Comparison of ENCODE assay signal across 19 mouse cellular contexts in genomic region chr4:52864156-52864555, GRCm38 (mm10). TPM values are rescaled to one million over a fixed set of nuclear protein-coding genes. Genes with fewer than 3 reads are reported as not detected.
DNase-seq lines count a peak whose midpoint lies in the region; ATAC-seq lines count a peak whose summit lies in the region.
"Had no signal": no experiment of that assay in that cellular context is flagged by ENCODE, and none has a peak within 500 bp of the region (broad histone marks: within the 10 kb centered on the region; RNA-seq: fewer than 3 reads in every experiment).

No protein-coding gene starts in this region.

- peak; percentile 5 for DNase-seq in layer of hippocampus, adult 9-11 months
- no peak for DNase-seq in layer of hippocampus, adult 11-12 months (ENCODE audit: low spot score)
- DNase-seq in right cerebral cortex, adult 2 months (ENCODE audit: low spot score in 2 of 2) = peak; percentile 19 to 21
- no peak for DNase-seq in right cerebral cortex, postnatal 36 days (ENCODE audit: low spot score in 2 of 2)
- peak; percentile 7 to 8 for DNase-seq in frontal cortex, postnatal 10 days (ENCODE audit: low spot score in 2 of 2)
- DNase-seq: adrenal gland, adult 2 months; adrenal gland, postnatal 25 days; cerebellum, adult 2 months; cerebellum, postnatal 10 days; gastrocnemius, adult 2 months; gastrocnemius, postnatal 25 days had no signal

- ATAC-seq in monocyte, adult 5-6 weeks (replicated peaks; ENCODE audit: insufficient number of reproducible peaks, low FRiP score, low TSS enrichment, poor library complexity, severe bottlenecking) = no peak
- ATAC-seq: activated CD4-positive, CD25-positive, alpha-beta regulatory T cell, adult 4 months; forebrain, embryonic 14.5 days; Patski had no signal

RNA-seq across cellular contexts. Expression of gene Olfr273, which starts 5.1 kb away (rescaled TPM):
- not detected in 3 replicates for total RNA-seq in monocyte, adult 5-6 weeks (2017)
- total RNA-seq: adrenal gland, adult 2 months; adrenal gland, postnatal 25 days; CH12.LX; gastrocnemius, adult 2 months; gastrocnemius, postnatal 25 days; granulocyte monocyte progenitor cell, adult 5-6 weeks; heart, adult 8-10 months; heart, postnatal 25 days had no signal

RNA-seq across cellular contexts. Expression of gene Olfr275, which starts 49.8 kb away (rescaled TPM):
- total RNA-seq in monocyte, adult 5-6 weeks (2017) = not detected in 3 replicates
- total RNA-seq: adrenal gland, adult 2 months; adrenal gland, postnatal 25 days; CH12.LX; gastrocnemius, adult 2 months; gastrocnemius, postnatal 25 days; granulocyte monocyte progenitor cell, adult 5-6 weeks; heart, adult 8-10 months; heart, postnatal 25 days had no signal

RNA-seq across cellular contexts. Expression of gene Olfr272, which starts 54.8 kb away (rescaled TPM):
- total RNA-seq in monocyte, adult 5-6 weeks (2017) = not detected in 3 replicates
- total RNA-seq: adrenal gland, adult 2 months; adrenal gland, postnatal 25 days; CH12.LX; gastrocnemius, adult 2 months; gastrocnemius, postnatal 25 days; heart, adult 8-10 months; heart, postnatal 25 days had no signal

Comparison
In these comparisons a context has a peak if more than half of its experiments do, and no peak if none do; other contexts are left out.
1. DNase-seq: peak in layer of hippocampus, adult 9-11 months (single experiment), right cerebral cortex, adult 2 months (2 of 2) and frontal cortex, postnatal 10 days (2 of 2); none in layer of hippocampus, adult 11-12 months (single experiment) and right cerebral cortex, postnatal 36 days (0 of 2).